Mouse (Mus musculus) stomach, postnatal 0 days (tissue): ENCODE data around the gene Fam131a. TPM values are rescaled to one million over a fixed set of nuclear protein-coding genes. Genes with fewer than 3 reads are reported as not detected.

ENCODE experiments used
- ATAC-seq: fragments of 200-750 bp; cut with Nextera tagmentation; 2 replicates; pipeline ENCODE4 v1.8.0; 2017; ENCODE audit not compliant: low FRiP score, low TSS enrichment
- DNase-seq: peaks from one replicate; pipeline ENCODE4 v3.0.0-alpha.2; 2016; ENCODE audit warnings: low spot score
- H3K27ac ChIP-seq: fragments of 300-500 bp; sonication (generic); replicated peaks from 2 replicates; pipeline ENCODE4 v1.5.1; 2014; ENCODE audit warnings: mild to moderate bottlenecking, control low read depth
- H3K27me3 ChIP-seq: fragments of 300-500 bp; sonication (generic); 2 replicates; pipeline ENCODE4 v1.6.1; 2014; ENCODE audit warnings: low read length; ENCODE audit not compliant: control insufficient read depth, insufficient read depth
- H3K36me3 ChIP-seq: fragments of 300-500 bp; sonication (generic); 2 replicates; pipeline ENCODE4 v1.6.1; 2014; ENCODE audit warnings: low read length, mixed read lengths; ENCODE audit not compliant: control insufficient read depth, insufficient read depth
- H3K4me1 ChIP-seq: fragments of 300-500 bp; sonication (generic); replicated peaks from 2 replicates; pipeline ENCODE4 v1.6.1; 2014; ENCODE audit warnings: antibody characterized with exemption; ENCODE audit not compliant: control insufficient read depth, insufficient read depth
- H3K4me2 ChIP-seq: fragments of 300-500 bp; sonication (generic); replicated peaks from 2 replicates; pipeline ENCODE4 v1.6.1; 2014; ENCODE audit warnings: low read depth, mild to moderate bottlenecking, control low read depth, moderate library complexity
- H3K4me3 ChIP-seq: fragments of 300-500 bp; sonication (generic); 2 replicates; pipeline ENCODE4 v1.5.1; 2014; ENCODE audit warnings: low read depth, low read length, control low read depth
- H3K9ac ChIP-seq: fragments of 300-500 bp; sonication (generic); 2 replicates; pipeline ENCODE4 v1.6.1; 2014; ENCODE audit warnings: mild to moderate bottlenecking, low read length, control low read depth, mixed read lengths
- H3K9me3 ChIP-seq: fragments of 300-500 bp; sonication (generic); 2 replicates; pipeline ENCODE4 v1.6.1; 2016; ENCODE audit warnings: low read length; ENCODE audit not compliant: control insufficient read depth
- CTCF ChIP-seq: IDR thresholded peaks from 2 replicates; pipeline ENCODE4 v1.5.1; 2016; ENCODE audit warnings: antibody characterized with exemption, low read depth, mild to moderate bottlenecking, moderate library complexity
- EP300 ChIP-seq: optimal IDR thresholded peaks from 2 replicates; pipeline ENCODE3; 2016; ENCODE audit warnings: antibody characterized with exemption
- WGBS: fragments of 180-500 bp; shearing (Covaris S2); extraction: QIAGEN DNeasy Blood & Tissue Kit; methylation state at CpG from one replicate; pipeline ENCODE4 v1.1.7; 2014; 5-methylcytosine and 5-hydroxymethylcytosine counted together
- polyA plus RNA-seq: library from polyadenylated mRNA; unstranded; fragments of >200 nt; fragmentation: Nextera tagmentation; extraction: Ambion mirVana; gene quantifications from 2 replicates; pipeline ENCODE4 v1.2.1, GENCODE M21; 2015

The Fam131a gene
- polyA plus RNA-seq, 1 experiment from 2014 or later, result 6.7 TPM

- Histone ChIP-seq H3K4me3 (no peak overlapping the region), H3K4me2 (no peak overlapping the region), H3K27me3 (no peaks in the 10 kb centered on the region), H3K9me3 (no peaks in the 10 kb centered on the region), H3K4me1 (no peaks in the 10 kb centered on the region), H3K9ac (no peak overlapping the region), H3K36me3 (no peaks in the 10 kb centered on the region), H3K27ac (no peak overlapping the region)
- TF ChIP-seq EP300 (no peak), CTCF (no peak)
- no peak for ATAC-seq
- 32% methylated on average over 8 of the region's 8 CpGs for WGBS
- DNase-seq, result no peak
Observed at GRCm38 (mm10) chr16:20750518-20750917, 57.5 kb downstream of the Fam131a start.

Other genes with a start within 250 kb of the Fam131a start
- gene Eif2b5, start 194.4 kb upstream of the Fam131a start, polyA plus RNA-seq, result 58.2 and 58.7 TPM in 2 replicates
- 8.7 and 10.0 TPM in 2 replicates for gene Dvl3, start 176.3 kb upstream of the Fam131a start, polyA plus RNA-seq
- gene Ap2m1, start 157.8 kb upstream of the Fam131a start, polyA plus RNA-seq, result 332 and 349 TPM in 2 replicates
- gene Abcf3, start 144.7 kb upstream of the Fam131a start, polyA plus RNA-seq, result 31.0 and 33.0 TPM in 2 replicates
- gene Vwa5b2, start 103.8 kb upstream of the Fam131a start, polyA plus RNA-seq, result 1.3 and 2.1 TPM in 2 replicates
- 19.2 and 21.4 TPM in 2 replicates for gene Eef1akmt4, start 81.6 kb upstream of the Fam131a start, polyA plus RNA-seq
- not detected in 2 replicates for gene Gm49333, start 81.6 kb upstream of the Fam131a start, polyA plus RNA-seq
- gene Alg3, start 81.5 kb upstream of the Fam131a start, polyA plus RNA-seq, result 24.5 and 25.8 TPM in 2 replicates
- gene Camk2n2, start 72.0 kb upstream of the Fam131a start, polyA plus RNA-seq, result 0.74 and 1.2 TPM in 2 replicates
- 0.61 and 0.89 TPM in 2 replicates for gene Ece2, start 63.4 kb upstream of the Fam131a start, polyA plus RNA-seq
- 172 and 177 TPM in 2 replicates for gene Psmd2, start 41.6 kb upstream of the Fam131a start, polyA plus RNA-seq
- 83.8 and 86.1 TPM in 2 replicates for gene Eif4g1, start 24.9 kb upstream of the Fam131a start, polyA plus RNA-seq
- gene Polr2h, start 24.4 kb downstream of the Fam131a start, polyA plus RNA-seq, result 59.5 and 60.4 TPM in 2 replicates
- 8.4 and 10.7 TPM in 2 replicates for gene Clcn2, start 24.5 kb downstream of the Fam131a start, polyA plus RNA-seq
- 2.9 and 3.9 TPM in 2 replicates for gene Chrd, start 39.9 kb downstream of the Fam131a start, polyA plus RNA-seq
- gene Thpo, start 41.3 kb downstream of the Fam131a start, polyA plus RNA-seq, result 0.40 and 0.42 TPM in 2 replicates